Mouse (Mus musculus) heart, embryonic 10.5 days (tissue): ENCODE data around the gene B3gnt5. TPM values are rescaled to one million over a fixed set of nuclear protein-coding genes. Genes with fewer than 3 reads are reported as not detected.

Experiments used
- polyA plus RNA-seq: library from polyadenylated mRNA; unstranded; fragments of >200 nt; fragmentation: Nextera tagmentation; extraction: Ambion mirVana; gene quantifications from 2 replicates; pipeline ENCODE4 v1.2.1, GENCODE M21; 2016

The B3gnt5 gene
- polyA plus RNA-seq, 1 experiment from 2014 or later, result 31.0 TPM

Other genes starting within 250 kb of the B3gnt5 start
- gene Olfr167, start 237.9 kb upstream of the B3gnt5 start, polyA plus RNA-seq, result not detected in 2 replicates
- not detected in 2 replicates for gene Olfr168, start 224.7 kb upstream of the B3gnt5 start, polyA plus RNA-seq
- not detected in 2 replicates for gene Olfr169, start 188.4 kb upstream of the B3gnt5 start, polyA plus RNA-seq
- gene Olfr170, start 148.3 kb upstream of the B3gnt5 start, polyA plus RNA-seq, result not detected in 2 replicates
- not detected in 2 replicates for gene Olfr171, start 130.3 kb upstream of the B3gnt5 start, polyA plus RNA-seq
- gene Lamp3, start 53.8 kb upstream of the B3gnt5 start, polyA plus RNA-seq, result not detected in 2 replicates
- gene Klhl6, start 222.8 kb downstream of the B3gnt5 start, polyA plus RNA-seq, result 27.4 and 36.5 TPM in 2 replicates